Mouse (Mus musculus): Measurements from ENCODE around the gene Ifngr1.

DNA sequence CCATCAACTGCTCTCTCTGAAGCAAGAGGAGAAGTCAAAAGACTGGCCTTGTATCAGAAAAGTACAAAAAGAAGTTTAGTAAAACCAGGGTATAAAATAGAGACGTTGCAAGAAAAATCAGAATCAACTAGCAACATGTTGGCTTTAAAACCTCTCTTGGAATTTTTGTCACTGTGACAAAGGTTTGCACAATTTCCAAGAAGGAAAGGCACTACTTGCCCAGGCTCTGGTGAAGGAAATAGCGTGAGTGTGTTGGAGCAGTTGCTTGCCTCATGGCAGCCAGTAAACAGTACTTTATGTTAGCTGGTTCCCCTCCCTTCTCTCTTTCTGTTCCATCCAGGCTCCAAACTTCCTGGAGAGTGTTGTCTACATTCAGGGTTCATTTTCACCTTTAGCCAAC, 43.3 kb upstream of the Ifngr1 start:
- no peak for TF ChIP-seq CTCF (IDR thresholded peaks at IDR 0.05; ENCODE audit: low read depth, low read length)
- TF ChIP-seq POLR2A (IDR thresholded peaks at IDR 0.05; ENCODE audit: insufficient read depth, low read length), result no peak

All from ES-Bruce4 (cell line).